Mouse (Mus musculus): ENCODE measurements at regions not wholly inside any gene's neighbourhood (a gene's known extent, or its start where the extent isn't known, plus 50 kb on each side); places are given as distances from the start of the nearest gene placed in this dataset.
A peak's percentile ranks its signal among the peaks of the same experiment; 100 is the strongest.

DNA sequence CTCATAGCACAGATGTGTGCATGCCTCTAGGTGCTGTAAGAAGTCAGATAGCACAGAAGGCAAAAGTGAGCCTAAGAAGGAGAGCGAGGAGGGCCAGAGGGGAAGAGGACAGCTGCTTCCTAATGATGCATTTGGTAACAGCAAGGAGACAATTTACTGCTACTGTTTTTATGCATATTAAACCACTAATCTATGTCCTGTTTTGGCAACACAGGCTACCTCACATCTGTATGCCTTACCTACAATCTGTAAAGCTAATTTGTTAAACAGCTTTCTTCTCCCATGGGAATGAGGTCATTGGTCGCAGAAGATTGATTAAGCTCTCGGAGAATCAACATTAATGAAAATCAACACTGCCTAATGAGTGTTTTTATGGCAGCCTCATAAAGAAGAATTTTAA is 191.1 kb upstream of the Snx19 start:
- Histone ChIP-seq H3K4me3 (ENCODE audit: low read length) (no peak overlapping the region), H3K27me3 (ENCODE audit: control insufficient read depth, insufficient read depth, low read length) (no peaks in the 10 kb centered on the region), H3K4me2 (ENCODE audit: low read depth, low read length) (no peak overlapping the region), H3K27ac (ENCODE audit: low read length) (no peak overlapping the region), H3K36me3 (ENCODE audit: control insufficient read depth, insufficient read depth) (no peaks in the 10 kb centered on the region), H3K9ac (ENCODE audit: low read length) (no peak overlapping the region), H3K4me1 (ENCODE audit: control insufficient read depth, insufficient read depth, low read length) (no peaks in the 10 kb centered on the region), H3K9me3 (replicated peaks; ENCODE audit: control insufficient read depth, low read length) (no peaks in the 10 kb centered on the region)
- 80% methylated on average over 3 of the region's 3 CpGs for WGBS
- no peak for ATAC-seq (replicated peaks; ENCODE audit: extremely low read depth, insufficient read depth, low FRiP score)

DNA sequence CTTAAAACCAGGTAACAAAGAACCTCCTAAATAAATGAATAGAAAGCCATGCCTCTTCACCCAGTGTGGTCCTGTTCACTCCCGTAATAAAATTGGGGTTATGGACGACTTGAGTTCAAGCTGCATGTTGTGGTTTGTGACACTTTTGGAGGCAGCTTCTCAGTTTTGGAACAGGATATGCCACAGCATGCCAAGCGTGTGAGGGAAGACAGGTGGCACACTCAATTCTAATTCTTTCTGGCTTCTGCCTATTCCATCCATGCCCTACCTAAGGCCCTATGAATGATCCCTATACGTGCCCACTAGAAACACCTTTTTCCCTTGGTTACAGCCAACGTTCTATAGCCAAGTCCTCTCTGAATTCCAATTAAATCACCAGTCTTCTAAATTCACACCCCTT is 184.8 kb upstream of the Snx19 start:
- no peaks in the 10 kb centered on the region for H3K4me1 ChIP-seq (ENCODE audit: control insufficient read depth, insufficient read depth, low read length)
- WGBS, result 83% methylated on average over 5 of the region's 5 CpGs
- H3K27me3 ChIP-seq (ENCODE audit: control insufficient read depth, insufficient read depth, low read length), result no peaks in the 10 kb centered on the region
- H3K27ac ChIP-seq (ENCODE audit: low read length), result no peak overlapping the region
- no peaks in the 10 kb centered on the region for H3K9me3 ChIP-seq (replicated peaks; ENCODE audit: control insufficient read depth, low read length)
- no peaks in the 10 kb centered on the region for H3K36me3 ChIP-seq (ENCODE audit: control insufficient read depth, insufficient read depth)
- ATAC-seq (replicated peaks; ENCODE audit: extremely low read depth, insufficient read depth, low FRiP score), result no peak
- no peak overlapping the region for H3K4me3 ChIP-seq (ENCODE audit: low read length)
- no peak overlapping the region for H3K9ac ChIP-seq (ENCODE audit: low read length)
- no peak overlapping the region for H3K4me2 ChIP-seq (ENCODE audit: low read depth, low read length)

DNA sequence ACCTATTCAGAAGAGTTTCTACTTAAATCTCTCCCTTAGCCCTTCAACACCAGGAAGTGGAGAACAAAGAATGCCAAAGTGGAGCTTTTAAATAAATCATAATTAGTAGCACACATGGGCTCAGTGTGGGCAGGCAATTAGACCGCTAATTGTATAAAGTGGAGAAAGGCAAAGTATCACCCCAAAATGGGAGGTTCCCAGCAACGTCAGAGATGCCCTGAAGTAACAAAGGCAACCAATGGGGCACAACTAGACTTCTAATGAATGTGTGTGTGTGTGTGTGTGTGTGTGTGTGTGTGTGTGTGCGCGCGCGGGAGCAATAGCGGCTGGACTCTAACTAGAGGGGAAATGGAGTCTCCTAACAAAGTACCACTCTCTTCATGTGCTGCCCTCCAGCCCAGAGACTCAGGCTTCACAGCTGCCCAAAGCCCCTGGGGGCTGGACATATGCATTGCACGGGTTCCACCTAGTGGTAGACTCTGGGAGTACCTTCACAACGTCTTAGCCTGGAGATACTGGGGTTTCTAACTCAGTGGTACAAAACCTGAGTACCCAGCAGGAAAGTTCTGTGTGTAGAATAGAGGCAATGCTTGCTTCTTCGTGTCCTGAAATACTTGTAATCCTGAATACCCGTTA is 162.3 kb upstream of the Snx19 start:
- Histone ChIP-seq H3K9me3 (replicated peaks; ENCODE audit: control insufficient read depth, low read length) (no peaks in the 10 kb centered on the region), H3K4me1 (ENCODE audit: control insufficient read depth, insufficient read depth, low read length) (no peaks in the 10 kb centered on the region), H3K27me3 (ENCODE audit: control insufficient read depth, insufficient read depth, low read length) (no peaks in the 10 kb centered on the region), H3K4me3 (ENCODE audit: low read length) (no peak overlapping the region), H3K9ac (ENCODE audit: low read length) (no peak overlapping the region), H3K4me2 (ENCODE audit: low read depth, low read length) (no peak overlapping the region), H3K36me3 (ENCODE audit: control insufficient read depth, insufficient read depth) (no peaks in the 10 kb centered on the region), H3K27ac (ENCODE audit: low read length) (no peak overlapping the region)
- ATAC-seq (replicated peaks; ENCODE audit: extremely low read depth, insufficient read depth, low FRiP score), result no peak
- 35% methylated on average over 11 of the region's 11 CpGs for WGBS

DNA sequence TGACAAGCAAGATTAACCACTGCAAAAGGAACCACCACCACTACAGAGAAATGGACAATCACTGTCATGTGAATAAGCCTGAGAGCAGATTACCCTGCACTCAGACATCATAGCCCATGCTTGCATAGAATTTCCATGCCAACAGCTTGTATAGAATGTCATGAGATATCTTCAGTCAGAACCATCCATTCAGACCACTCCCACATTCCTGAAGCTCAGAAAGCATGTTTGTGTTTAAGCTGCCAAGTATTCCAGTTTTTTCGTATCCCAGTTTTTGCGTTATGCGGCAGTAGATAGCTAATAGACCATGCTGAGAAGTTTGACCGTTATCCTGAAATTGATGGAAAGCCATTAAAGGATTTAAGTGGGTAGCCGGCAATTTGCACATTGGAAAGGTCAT is 155.8 kb upstream of the Snx19 start:
- Histone ChIP-seq H3K27me3 (ENCODE audit: control insufficient read depth, insufficient read depth, low read length) (no peaks in the 10 kb centered on the region; the same call in 1 of the 2 replicates), H3K9me3 (replicated peaks; ENCODE audit: control insufficient read depth, low read length) (no peaks in the 10 kb centered on the region), H3K4me3 (ENCODE audit: low read length) (no peak overlapping the region), H3K4me2 (ENCODE audit: low read depth, low read length) (no peak overlapping the region), H3K9ac (ENCODE audit: low read length) (no peak overlapping the region), H3K36me3 (ENCODE audit: control insufficient read depth, insufficient read depth) (no peaks in the 10 kb centered on the region), H3K27ac (ENCODE audit: low read length) (no peak overlapping the region), H3K4me1 (ENCODE audit: control insufficient read depth, insufficient read depth, low read length) (no peaks in the 10 kb centered on the region)
- WGBS, result 64% methylated on average over 5 of the region's 5 CpGs
- ATAC-seq (replicated peaks; ENCODE audit: extremely low read depth, insufficient read depth, low FRiP score), result no peak

DNA sequence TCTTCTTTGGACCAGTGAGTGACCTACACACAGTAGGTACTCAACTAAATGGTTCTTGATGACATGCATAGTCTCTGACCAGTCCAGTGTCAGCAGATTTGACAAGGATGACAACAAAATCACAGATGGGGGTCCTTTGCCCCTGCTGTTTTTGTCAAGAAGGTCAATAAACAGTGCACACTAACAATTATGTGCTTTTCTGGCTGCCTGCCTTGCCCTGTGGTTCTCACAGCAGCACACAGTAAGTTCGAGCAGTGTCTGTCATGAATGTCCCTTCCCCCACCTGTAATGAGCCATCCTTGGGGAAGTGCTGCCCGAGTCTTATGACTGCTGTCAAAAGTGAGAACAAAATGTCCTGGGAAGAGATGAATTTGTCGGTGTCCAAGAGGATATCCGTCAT is 153.1 kb upstream of the Snx19 start:
- Histone ChIP-seq H3K36me3 (ENCODE audit: control insufficient read depth, insufficient read depth) (no peaks in the 10 kb centered on the region), H3K27me3 (ENCODE audit: control insufficient read depth, insufficient read depth, low read length) (no peaks in the 10 kb centered on the region; the same call in 1 of the 2 replicates), H3K4me3 (ENCODE audit: low read length) (no peak overlapping the region), H3K4me1 (ENCODE audit: control insufficient read depth, insufficient read depth, low read length) (no peaks in the 10 kb centered on the region), H3K9ac (ENCODE audit: low read length) (no peak overlapping the region), H3K27ac (ENCODE audit: low read length) (no peak overlapping the region), H3K9me3 (replicated peaks; ENCODE audit: control insufficient read depth, low read length) (no peaks in the 10 kb centered on the region), H3K4me2 (ENCODE audit: low read depth, low read length) (no peak overlapping the region)
- 59% methylated on average over 4 of the region's 4 CpGs for WGBS
- no peak for ATAC-seq (replicated peaks; ENCODE audit: extremely low read depth, insufficient read depth, low FRiP score)

DNA sequence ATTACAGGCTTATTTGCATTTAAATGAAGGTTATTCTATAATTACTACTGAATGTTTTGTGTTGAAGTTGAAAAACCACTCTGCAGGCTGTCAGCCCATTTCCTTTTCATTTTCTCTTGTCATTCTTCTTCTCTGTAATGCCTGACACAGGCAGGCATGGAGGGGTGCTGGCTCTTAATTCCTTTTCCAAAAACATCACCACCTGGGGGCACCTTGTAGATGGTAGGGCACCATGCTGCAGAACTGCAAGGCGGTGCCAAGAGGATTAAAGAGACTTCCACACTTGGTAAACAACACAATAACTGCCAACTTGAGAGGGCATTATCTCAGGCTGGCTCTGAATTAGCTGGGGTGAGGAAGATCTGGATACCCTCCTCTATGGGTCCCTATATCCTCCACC is 148.7 kb upstream of the Snx19 start:
- Histone ChIP-seq H3K27ac (ENCODE audit: low read length) (no peak overlapping the region), H3K36me3 (ENCODE audit: control insufficient read depth, insufficient read depth) (no peaks in the 10 kb centered on the region), H3K27me3 (ENCODE audit: control insufficient read depth, insufficient read depth, low read length) (no peaks in the 10 kb centered on the region), H3K4me3 (ENCODE audit: low read length) (no peak overlapping the region), H3K4me2 (ENCODE audit: low read depth, low read length) (no peak overlapping the region), H3K9ac (ENCODE audit: low read length) (no peak overlapping the region), H3K9me3 (replicated peaks; ENCODE audit: control insufficient read depth, low read length) (no peaks in the 10 kb centered on the region), H3K4me1 (ENCODE audit: control insufficient read depth, insufficient read depth, low read length) (no peaks in the 10 kb centered on the region)
- ATAC-seq (replicated peaks; ENCODE audit: extremely low read depth, insufficient read depth, low FRiP score), result no peak
- 48% methylated on average over 1 of the region's 1 CpGs for WGBS

DNA sequence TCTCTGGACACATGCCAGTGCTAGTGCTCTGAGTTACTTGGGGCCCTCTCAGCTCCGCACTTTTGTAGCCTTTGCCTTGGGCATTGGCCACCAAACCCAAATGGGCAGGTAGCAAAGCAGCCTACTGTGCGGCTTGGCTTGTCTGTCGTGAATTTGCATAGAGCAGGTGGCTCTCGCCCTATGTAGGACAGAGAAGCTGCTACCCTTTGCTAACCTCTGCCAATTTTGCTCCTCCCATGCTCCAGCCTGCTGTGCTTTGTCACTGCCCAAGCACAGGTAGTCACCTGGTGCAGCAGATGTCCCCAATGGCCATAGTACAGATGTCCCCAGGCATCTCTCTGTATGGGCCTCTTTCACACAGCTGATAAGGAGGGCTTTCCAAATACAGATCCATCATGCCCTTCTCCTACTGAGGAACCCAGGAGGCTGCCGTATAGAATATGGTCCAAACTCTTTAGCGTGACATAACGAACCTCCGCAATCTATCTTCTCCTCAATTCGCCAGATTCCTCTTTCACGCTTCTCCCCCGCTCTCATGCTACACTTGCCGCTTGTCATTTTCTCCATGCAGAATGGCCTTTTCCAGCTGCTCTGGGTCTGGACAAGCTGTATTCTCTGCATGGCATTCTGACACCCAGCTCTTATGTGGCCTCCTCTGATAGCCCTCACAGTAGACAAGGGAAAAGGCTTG is 143.7 kb upstream of the Snx19 start:
- Histone ChIP-seq H3K4me3 (ENCODE audit: low read length) (no peak overlapping the region), H3K9ac (ENCODE audit: low read length) (no peak overlapping the region), H3K4me1 (ENCODE audit: control insufficient read depth, insufficient read depth, low read length) (peaks cover 3% of the 10 kb centered on the region; the same call in 1 of the 2 replicates), H3K27ac (ENCODE audit: low read length) (no peak overlapping the region), H3K36me3 (ENCODE audit: control insufficient read depth, insufficient read depth) (no peaks in the 10 kb centered on the region), H3K4me2 (ENCODE audit: low read depth, low read length) (no peak overlapping the region), H3K9me3 (replicated peaks; ENCODE audit: control insufficient read depth, low read length) (no peaks in the 10 kb centered on the region), H3K27me3 (ENCODE audit: control insufficient read depth, insufficient read depth, low read length) (no peaks in the 10 kb centered on the region)
- ATAC-seq (replicated peaks; ENCODE audit: extremely low read depth, insufficient read depth, low FRiP score), result no peak
- 83% methylated on average over 12 of the region's 12 CpGs for WGBS

DNA sequence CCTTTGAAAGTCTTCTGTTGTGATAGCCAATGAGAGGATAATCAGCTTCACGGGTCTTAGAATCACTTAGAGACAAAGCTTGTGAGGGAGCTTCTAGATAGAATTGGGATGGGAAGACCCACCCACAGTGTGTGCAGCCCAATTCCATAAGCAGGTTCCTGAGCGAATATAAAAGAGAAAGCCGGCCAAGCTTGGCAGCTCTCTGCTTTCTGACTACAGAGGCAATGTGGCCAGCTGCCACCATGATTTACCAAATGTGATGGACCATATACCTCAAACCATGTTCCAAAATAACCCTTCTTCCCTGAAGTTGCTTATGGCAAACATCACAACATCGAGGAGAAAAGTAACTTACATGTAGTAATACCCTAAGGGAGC is 143.1 kb upstream of the Snx19 start:
- H3K9ac ChIP-seq (ENCODE audit: low read length), result no peak overlapping the region
- no peak overlapping the region for H3K4me3 ChIP-seq (ENCODE audit: low read length)
- H3K4me1 ChIP-seq (ENCODE audit: control insufficient read depth, insufficient read depth, low read length), result peaks cover 3% of the 10 kb centered on the region; the same call in 1 of the 2 replicates
- no peaks in the 10 kb centered on the region for H3K27me3 ChIP-seq (ENCODE audit: control insufficient read depth, insufficient read depth, low read length)
- no peak for ATAC-seq (replicated peaks; ENCODE audit: extremely low read depth, insufficient read depth, low FRiP score)
- H3K4me2 ChIP-seq (ENCODE audit: low read depth, low read length), result no peak overlapping the region
- H3K36me3 ChIP-seq (ENCODE audit: control insufficient read depth, insufficient read depth), result no peaks in the 10 kb centered on the region
- no peaks in the 10 kb centered on the region for H3K9me3 ChIP-seq (replicated peaks; ENCODE audit: control insufficient read depth, low read length)
- 73% methylated on average over 4 of the region's 4 CpGs for WGBS
- H3K27ac ChIP-seq (ENCODE audit: low read length), result no peak overlapping the region

DNA sequence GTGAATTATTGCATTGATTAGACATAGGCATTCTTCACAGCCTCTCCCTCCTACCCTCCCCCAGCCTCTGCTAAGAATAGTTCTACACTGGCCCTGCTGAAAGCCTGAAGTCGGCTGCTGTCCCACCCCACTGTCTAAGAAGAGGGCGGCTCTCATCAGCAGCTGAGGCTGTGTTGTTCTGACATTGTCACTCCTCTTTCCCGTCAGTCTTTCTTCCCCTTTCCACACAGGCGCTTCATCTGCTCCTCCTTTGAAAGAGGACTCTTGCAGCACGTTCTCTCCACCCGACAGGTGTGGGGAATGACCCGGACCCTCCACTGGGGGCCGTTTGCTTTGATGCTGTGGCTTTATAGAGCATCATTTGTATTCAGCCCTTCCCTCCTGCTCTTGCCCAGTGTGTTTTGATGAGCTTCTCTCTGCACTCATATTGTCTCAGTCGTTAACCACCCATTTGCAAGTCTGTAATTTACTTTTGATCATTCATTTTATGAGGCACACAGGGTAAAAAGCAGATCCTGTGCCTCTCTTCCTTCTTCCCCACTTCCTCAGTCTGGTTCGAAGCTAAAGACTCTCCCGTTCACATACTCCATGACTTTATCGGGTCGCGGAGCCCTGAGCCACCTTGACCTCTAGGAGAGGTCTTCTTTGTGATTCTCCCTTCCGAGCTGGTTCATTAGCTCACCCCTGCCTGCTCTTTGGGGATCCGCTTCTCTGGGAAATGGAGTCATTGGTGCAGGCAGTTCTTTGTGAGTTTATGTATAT is 142.2 kb upstream of the Snx19 start:
- no peaks in the 10 kb centered on the region for H3K27me3 ChIP-seq (ENCODE audit: control insufficient read depth, insufficient read depth, low read length)
- no peak overlapping the region for H3K4me3 ChIP-seq (ENCODE audit: low read length)
- H3K4me2 ChIP-seq (ENCODE audit: low read depth, low read length), result 0 out of 2 replicates have a peak overlapping the region, but pooled peaks have one; percentile 9
- H3K4me1 ChIP-seq (ENCODE audit: control insufficient read depth, insufficient read depth, low read length), result peaks cover 3% of the 10 kb centered on the region; the same call in 1 of the 2 replicates
- 35% methylated on average over 16 of the region's 16 CpGs for WGBS
- H3K27ac ChIP-seq (ENCODE audit: low read length), result no peak overlapping the region
- no peak; the same call in 1 of the 2 replicates for ATAC-seq (replicated peaks; ENCODE audit: extremely low read depth, insufficient read depth, low FRiP score)
- H3K9ac ChIP-seq (ENCODE audit: low read length), result no peak overlapping the region
- H3K9me3 ChIP-seq (replicated peaks; ENCODE audit: control insufficient read depth, low read length), result no peaks in the 10 kb centered on the region
- no peaks in the 10 kb centered on the region for H3K36me3 ChIP-seq (ENCODE audit: control insufficient read depth, insufficient read depth)

All from heart, embryonic 16.5 days (tissue).